Mouse (Mus musculus) brain, embryonic 14.5 days (tissue): ENCODE measurements at regions not wholly inside any gene's neighbourhood (a gene's known extent, or its start where the extent isn't known, plus 50 kb on each side); places are given as distances from the start of the nearest gene placed in this dataset.

Experiments
- CTCF ChIP-seq: fragments of 200-500 bp; IDR thresholded peaks from 2 replicates; pipeline ENCODE4 v1.5.1; 2012; ENCODE audit warnings: inconsistent platforms, mild to moderate bottlenecking, moderate library complexity, borderline replicate concordance; ENCODE audit not compliant: insufficient read depth, insufficient read length; ENCODE audit errors: extremely low read depth
- POLR2A ChIP-seq: fragments of 200-500 bp; IDR thresholded peaks from 2 replicates; pipeline ENCODE4 v1.6.1; 2012; ENCODE audit warnings: mild to moderate bottlenecking, inconsistent platforms, borderline replicate concordance; ENCODE audit not compliant: poor library complexity, insufficient read depth, insufficient read length, severe bottlenecking; ENCODE audit errors: extremely low read depth

DNA sequence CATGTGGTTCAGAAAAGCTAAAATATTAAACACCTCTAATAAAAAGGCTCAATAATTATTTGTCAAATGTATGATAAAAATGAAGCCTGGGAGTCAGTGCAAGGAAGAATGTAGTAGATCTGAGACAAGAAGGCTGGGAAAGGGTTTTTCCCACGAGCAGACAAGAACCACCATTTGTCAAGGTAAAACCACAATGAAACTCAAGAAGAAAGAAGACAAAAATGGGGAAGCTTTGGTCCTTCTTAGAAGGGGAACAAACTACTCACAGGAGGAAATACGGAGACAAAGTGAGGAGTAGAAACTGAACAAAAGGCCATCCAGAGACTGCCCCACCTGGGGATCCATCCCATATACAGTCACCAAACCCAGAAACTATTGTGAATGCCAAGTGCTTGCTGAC lies 420.0 kb downstream of the Hs3st1 start:
- TF ChIP-seq POLR2A (no peak), CTCF (no peak)
